Mouse (Mus musculus): Measurements from ENCODE around the gene Gtf2h1. TPM values are rescaled to one million over a fixed set of nuclear protein-coding genes. Genes with fewer than 3 reads are reported as not detected.

Gene Gtf2h1
- total RNA-seq, 1 experiment: 71.7 TPM

DNA sequence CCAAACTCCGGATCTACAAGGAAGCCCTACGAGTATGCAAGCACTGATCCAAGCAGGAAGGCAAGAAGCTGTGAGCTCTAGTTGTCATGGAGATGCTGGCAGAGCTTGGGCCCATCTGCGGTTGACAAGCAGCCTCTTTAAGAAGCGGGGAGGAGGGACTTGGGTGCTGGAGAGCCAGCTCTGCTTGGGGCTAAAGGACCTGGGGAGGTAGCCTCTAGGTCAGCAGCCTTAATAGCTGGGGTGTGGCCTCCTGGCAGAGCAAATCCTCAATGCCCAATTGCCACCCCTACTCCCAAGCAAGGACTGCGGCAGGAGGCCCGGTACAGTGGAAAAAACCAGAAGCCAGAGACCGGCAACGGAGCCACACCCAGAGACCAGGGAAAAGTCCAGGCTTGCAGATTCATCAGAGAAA, 43.0 kb downstream of the Gtf2h1 start:
- no peak for DNase-seq (ENCODE audit: low read depth, low spot score)
- TF ChIP-seq ZNF384 (IDR thresholded peaks at IDR 0.05; ENCODE audit: low read depth, low read length) (no peak), HCFC1 (IDR thresholded peaks at IDR 0.05; ENCODE audit: borderline replicate concordance, insufficient read depth, low read length) (no peak), MAFK (IDR thresholded peaks at IDR 0.05; ENCODE audit: insufficient read depth, low read depth, low read length) (no peak), CHD2 (IDR thresholded peaks at IDR 0.05; ENCODE audit: low read depth, low read length) (no peak), ZC3H11A (IDR thresholded peaks at IDR 0.05; ENCODE audit: borderline replicate concordance, low read depth, low read length) (no peak)
- H3K4me3 ChIP-seq (ENCODE audit: insufficient read depth in 1 of 2, low read depth in 1 of 2, low read length in 2 of 2, poor library complexity in 1 of 2, severe bottlenecking in 1 of 2): peak overlapping the region in 1 of 2 experiments; percentile 28; a peak in 2 of 4 replicates
- H3K4me1 ChIP-seq (ENCODE audit: control insufficient read depth in 2 of 2, insufficient read depth in 2 of 2, low read length in 2 of 2, poor library complexity in 1 of 2): peaks cover 9 to 46% of the 10 kb centered on the region in 2 experiments
- H3K36me3 ChIP-seq (ENCODE audit: control insufficient read depth, insufficient read depth, low read length, poor library complexity, severe bottlenecking): no peaks in the 10 kb centered on the region
- in situ Hi-C loops (cut with MboI; ENCODE audit: low sequenced_read_pairs in 2 of 2, unreplicated experiment in 2 of 2): no loop called here
- H3K27ac ChIP-seq (ENCODE audit: insufficient read depth, low read depth, low read length, poor library complexity, severe bottlenecking): peak overlapping the region; percentile 41
- no peaks in the 10 kb centered on the region for H3K9me3 ChIP-seq (ENCODE audit: control insufficient read depth, insufficient read depth, low read depth, low read length)
- no peak overlapping the region for H3K9ac ChIP-seq (ENCODE audit: insufficient read depth, low read depth, low read length, poor library complexity, severe bottlenecking)

DNA sequence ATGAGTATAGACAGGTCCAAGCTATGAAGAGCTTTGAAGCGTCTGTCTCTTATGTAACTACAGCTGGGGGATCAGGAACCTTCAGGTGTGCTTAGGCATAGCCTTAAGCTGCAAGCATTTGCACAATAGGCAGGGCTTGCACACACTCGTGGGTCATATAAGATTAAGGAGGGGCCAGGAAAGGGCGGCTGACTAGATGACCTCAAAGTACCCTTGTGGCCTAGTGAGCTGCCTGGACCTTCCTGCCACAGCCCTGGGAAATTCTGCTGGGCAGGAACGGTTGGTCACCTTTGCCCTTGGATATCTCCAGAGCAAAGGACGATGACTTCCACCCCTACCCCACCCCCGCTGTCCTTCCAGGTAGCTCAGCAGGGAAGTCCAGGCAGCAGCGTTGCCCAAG, 43.5 kb downstream of the Gtf2h1 start:
- peak overlapping the region; percentile 41 for H3K27ac ChIP-seq (ENCODE audit: insufficient read depth, low read depth, low read length, poor library complexity, severe bottlenecking)
- no peak for TF ChIP-seq ZC3H11A (IDR thresholded peaks at IDR 0.05; ENCODE audit: borderline replicate concordance, low read depth, low read length)
- TF ChIP-seq ZNF384 (IDR thresholded peaks at IDR 0.05; ENCODE audit: low read depth, low read length): no peak
- TF ChIP-seq CHD2 (IDR thresholded peaks at IDR 0.05; ENCODE audit: low read depth, low read length): no peak
- no peak for TF ChIP-seq MAFK (IDR thresholded peaks at IDR 0.05; ENCODE audit: insufficient read depth, low read depth, low read length)
- TF ChIP-seq HCFC1 (IDR thresholded peaks at IDR 0.05; ENCODE audit: borderline replicate concordance, insufficient read depth, low read length): no peak
- in situ Hi-C loops (cut with MboI; ENCODE audit: low sequenced_read_pairs in 2 of 2, unreplicated experiment in 2 of 2): no loop called here
- H3K9ac ChIP-seq (ENCODE audit: insufficient read depth, low read depth, low read length, poor library complexity, severe bottlenecking): peak overlapping the region; percentile 5; the same call in 1 of the 2 replicates
- H3K4me1 ChIP-seq (ENCODE audit: control insufficient read depth in 2 of 2, insufficient read depth in 2 of 2, low read length in 2 of 2, poor library complexity in 1 of 2): peaks cover 9 to 46% of the 10 kb centered on the region in 2 experiments
- DNase-seq (ENCODE audit: low read depth, low spot score): no peak
- no peak overlapping the region for H3K4me3 ChIP-seq (ENCODE audit: insufficient read depth in 1 of 2, low read depth in 1 of 2, low read length in 2 of 2, poor library complexity in 1 of 2, severe bottlenecking in 1 of 2)
- H3K9me3 ChIP-seq (ENCODE audit: control insufficient read depth, insufficient read depth, low read depth, low read length): no peaks in the 10 kb centered on the region
- no peaks in the 10 kb centered on the region for H3K36me3 ChIP-seq (ENCODE audit: control insufficient read depth, insufficient read depth, low read length, poor library complexity, severe bottlenecking)

- in situ Hi-C loops (cut with MboI; ENCODE audit: low sequenced_read_pairs in 2 of 2, unreplicated experiment in 2 of 2): no loop called here
- H3K9ac ChIP-seq (ENCODE audit: insufficient read depth, low read depth, low read length, poor library complexity, severe bottlenecking): no peak overlapping the region
- DNase-seq (ENCODE audit: low read depth, low spot score): no peak
- peaks cover 10 to 46% of the 10 kb centered on the region in 2 experiments for H3K4me1 ChIP-seq (ENCODE audit: control insufficient read depth in 2 of 2, insufficient read depth in 2 of 2, low read length in 2 of 2, poor library complexity in 1 of 2)
- H3K4me3 ChIP-seq (ENCODE audit: insufficient read depth in 1 of 2, low read depth in 1 of 2, low read length in 2 of 2, poor library complexity in 1 of 2, severe bottlenecking in 1 of 2): no peak overlapping the region
- H3K36me3 ChIP-seq (ENCODE audit: control insufficient read depth, insufficient read depth, low read length, poor library complexity, severe bottlenecking): no peaks in the 10 kb centered on the region
- no peaks in the 10 kb centered on the region for H3K9me3 ChIP-seq (ENCODE audit: control insufficient read depth, insufficient read depth, low read depth, low read length)
- peak overlapping the region; percentile 41; the same call in 1 of the 2 replicates for H3K27ac ChIP-seq (ENCODE audit: insufficient read depth, low read depth, low read length, poor library complexity, severe bottlenecking)
- TF ChIP-seq ZNF384 (IDR thresholded peaks at IDR 0.05; ENCODE audit: low read depth, low read length) (no peak), CHD2 (IDR thresholded peaks at IDR 0.05; ENCODE audit: low read depth, low read length) (no peak), HCFC1 (IDR thresholded peaks at IDR 0.05; ENCODE audit: borderline replicate concordance, insufficient read depth, low read length) (no peak), MAFK (IDR thresholded peaks at IDR 0.05; ENCODE audit: insufficient read depth, low read depth, low read length) (no peak), ZC3H11A (IDR thresholded peaks at IDR 0.05; ENCODE audit: borderline replicate concordance, low read depth, low read length) (no peak)
Observed at GRCm38 (mm10) chr7:46839861-46840260, 44.0 kb downstream of the Gtf2h1 start.

DNA sequence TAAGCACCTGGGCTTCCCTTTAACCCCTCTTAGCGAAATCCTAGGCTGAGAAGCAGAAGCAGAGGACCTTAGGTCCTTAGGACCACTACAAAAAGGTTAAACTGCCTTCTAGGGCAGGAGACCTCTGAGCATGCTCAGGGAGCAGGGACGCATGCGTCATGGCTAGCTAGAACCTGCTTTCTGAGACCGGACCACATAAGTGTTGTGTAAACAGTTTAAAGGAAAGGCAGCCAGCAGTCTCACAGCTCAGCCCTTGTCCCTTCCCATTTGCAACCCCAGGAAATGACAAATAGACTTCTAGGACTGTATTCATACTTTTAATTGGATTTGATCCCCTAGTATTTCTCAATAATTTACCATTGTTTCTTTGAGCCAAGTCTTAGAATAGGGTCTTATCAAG, 44.4 kb downstream of the Gtf2h1 start:
- Histone ChIP-seq H3K9me3 (ENCODE audit: control insufficient read depth, insufficient read depth, low read depth, low read length) (no peaks in the 10 kb centered on the region), H3K27ac (ENCODE audit: insufficient read depth, low read depth, low read length, poor library complexity, severe bottlenecking) (no peak overlapping the region), H3K4me3 (ENCODE audit: insufficient read depth in 1 of 2, low read depth in 1 of 2, low read length in 2 of 2, poor library complexity in 1 of 2, severe bottlenecking in 1 of 2) (no peak overlapping the region), H3K9ac (ENCODE audit: insufficient read depth, low read depth, low read length, poor library complexity, severe bottlenecking) (no peak overlapping the region), H3K36me3 (ENCODE audit: control insufficient read depth, insufficient read depth, low read length, poor library complexity, severe bottlenecking) (no peaks in the 10 kb centered on the region), H3K4me1 (ENCODE audit: control insufficient read depth in 2 of 2, insufficient read depth in 2 of 2, low read length in 2 of 2, poor library complexity in 1 of 2) (peaks cover 11 to 44% of the 10 kb centered on the region in 2 experiments)
- in situ Hi-C loops (cut with MboI; ENCODE audit: low sequenced_read_pairs in 2 of 2, unreplicated experiment in 2 of 2): no loop called here
- TF ChIP-seq ZNF384 (IDR thresholded peaks at IDR 0.05; ENCODE audit: low read depth, low read length) (no peak), CHD2 (IDR thresholded peaks at IDR 0.05; ENCODE audit: low read depth, low read length) (no peak), ZC3H11A (IDR thresholded peaks at IDR 0.05; ENCODE audit: borderline replicate concordance, low read depth, low read length) (no peak), HCFC1 (IDR thresholded peaks at IDR 0.05; ENCODE audit: borderline replicate concordance, insufficient read depth, low read length) (no peak), MAFK (IDR thresholded peaks at IDR 0.05; ENCODE audit: insufficient read depth, low read depth, low read length) (no peak)
- DNase-seq (ENCODE audit: low read depth, low spot score): no peak
